Mouse (Mus musculus) kidney, postnatal 25 days (tissue): Measurements from ENCODE around the gene Slc11a2.
A peak's percentile ranks its signal among the peaks of the same experiment; 100 is the strongest.

Experiments
- DNase-seq, 2 experiments: peaks; one replicate each; pipeline ENCODE4 v3.0.0; 2021; ENCODE audit warnings: mixed read lengths in 2 of 2

Slc11a2 gene

DNA sequence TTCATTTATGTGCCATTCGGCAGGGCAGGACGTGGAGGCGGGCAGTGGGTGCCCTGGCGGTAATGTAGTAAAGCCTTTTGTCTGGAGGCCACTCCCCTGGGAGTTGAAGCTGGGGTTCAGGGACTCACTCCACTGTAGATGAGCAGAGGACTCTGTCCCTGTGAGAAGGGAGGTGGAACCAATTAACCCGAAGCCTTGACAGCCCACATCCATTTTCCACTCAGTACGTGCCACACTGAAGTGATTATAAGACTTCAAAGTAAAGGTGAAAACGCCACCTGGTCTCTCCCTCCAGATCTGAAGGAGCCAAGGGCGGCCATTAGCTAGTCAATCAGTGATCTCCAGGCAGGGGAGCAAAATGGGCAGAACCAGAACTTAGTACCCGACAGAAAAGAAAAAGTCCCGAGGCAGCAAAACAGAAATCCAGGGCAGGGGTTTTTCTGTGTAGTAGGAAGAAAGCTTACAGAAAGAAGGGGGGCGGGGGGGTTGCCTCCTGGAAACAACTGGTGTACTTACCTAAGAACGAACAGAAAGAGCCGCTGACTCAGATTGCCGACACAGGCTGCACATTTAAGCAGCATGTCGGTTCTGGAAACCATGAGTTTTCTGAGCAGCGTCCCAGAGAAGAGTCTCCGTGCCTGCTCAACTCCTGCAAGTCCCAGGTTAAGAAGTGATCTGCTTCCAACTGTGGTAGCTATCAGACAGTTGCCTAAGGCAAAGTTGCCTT is at the start of gene Slc11a2:
Gene Slc11a2 (minus strand): TSS at position 677 of the 727 bp plus-strand sequence.
- DNase-seq = peak; percentile 60 to 84

- no peak for DNase-seq
These were observed 49.1 kb upstream of the Slc11a2 start for GRCm38 (mm10) chr15:100473926-100474503.

DNA sequence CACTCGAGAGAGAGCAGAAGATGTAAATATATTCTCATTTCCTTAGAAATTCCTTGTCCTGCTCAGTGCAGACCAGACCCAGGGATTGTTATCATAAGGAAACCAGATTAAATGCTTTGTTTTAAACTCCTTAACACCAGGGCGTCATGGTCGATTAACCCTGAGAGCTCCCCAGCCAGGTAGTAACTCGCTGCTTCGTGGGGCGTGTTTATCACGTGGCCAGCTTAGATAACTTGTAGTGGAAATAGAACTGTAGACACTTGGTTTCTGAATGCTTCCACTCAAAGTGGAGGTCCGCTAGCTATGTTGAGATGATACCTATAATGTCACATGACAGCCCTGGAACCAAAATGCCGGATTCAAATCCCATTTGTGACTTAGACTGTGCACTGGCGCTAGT is 45.2 kb upstream of the Slc11a2 start:
- peak; percentile 56 to 73 for DNase-seq

GRCm38 (mm10) chr15:100469189-100469545 is 44.3 kb upstream of the Slc11a2 start:
- DNase-seq = no peak

GRCm38 (mm10) chr15:100468295-100469188 is 43.7 kb upstream of the Slc11a2 start, which contains the start of gene Letmd1:
Letmd1 (plus strand) TSS chr15:100469023.
- DNase-seq = peak; percentile 88 to 95

GRCm38 (mm10) chr15:100467738-100468137 is 42.9 kb upstream of the Slc11a2 start:
- no peak for DNase-seq

DNA sequence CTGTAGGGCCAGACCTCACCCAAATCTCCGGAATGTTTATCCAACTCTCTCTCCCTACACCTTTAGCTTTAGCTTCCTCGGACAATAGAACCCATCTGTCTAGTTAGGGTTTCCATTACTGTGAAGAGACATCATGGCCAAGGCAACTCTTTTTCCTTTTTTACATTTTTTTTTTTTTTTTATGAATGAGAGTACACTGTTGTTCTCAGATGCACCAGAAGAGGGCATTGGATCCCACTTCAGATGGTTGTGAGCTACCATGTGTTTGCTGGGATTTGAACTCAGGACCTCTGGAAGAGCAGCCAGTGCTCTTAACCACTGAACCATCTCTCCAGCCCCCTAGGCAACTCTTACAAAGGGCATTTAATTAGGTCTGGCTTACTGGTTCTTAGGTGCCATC is 40.6 kb upstream of the Slc11a2 start:
- no peak for DNase-seq

DNA sequence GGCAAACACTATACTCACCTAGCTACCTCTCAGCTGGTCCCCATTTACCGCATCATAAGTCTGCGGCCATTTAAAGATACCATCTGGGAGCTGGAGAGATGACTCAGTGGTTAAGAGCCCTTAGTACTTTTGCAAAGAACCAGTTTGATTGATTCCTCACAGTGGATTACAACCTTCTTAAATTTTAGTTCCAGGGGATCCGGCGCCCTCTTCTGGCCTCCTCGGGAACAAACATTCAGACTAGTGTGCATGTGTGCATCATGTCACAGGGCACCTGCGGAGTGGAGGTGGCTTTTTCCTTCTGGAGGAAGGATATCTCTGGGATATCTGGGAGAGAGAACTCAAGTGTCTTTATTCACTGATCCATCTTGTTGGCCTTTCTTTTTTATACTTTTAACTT is 38.8 kb upstream of the Slc11a2 start:
- DNase-seq = peak; percentile 83 to 88

DNA sequence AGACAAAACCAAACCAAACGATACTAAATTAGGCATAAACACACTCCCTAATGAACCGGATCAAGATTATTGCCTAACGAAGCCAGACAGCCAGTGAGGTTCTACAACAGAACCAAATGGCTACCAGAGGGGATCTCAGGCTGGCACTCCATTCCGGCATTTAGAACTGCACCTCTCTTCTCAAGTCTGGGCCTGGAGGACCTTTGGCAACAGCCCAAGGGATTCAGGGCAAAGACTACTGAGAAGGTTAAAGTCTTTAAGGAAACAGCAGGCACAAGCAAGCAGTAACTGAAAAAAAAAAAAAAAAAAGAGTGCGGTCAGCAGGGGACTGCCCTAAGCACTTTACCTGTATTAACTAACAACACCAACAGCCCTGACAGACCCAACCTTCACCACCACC is 37.2 kb upstream of the Slc11a2 start:
- peak; percentile 87 to 91 for DNase-seq

- DNase-seq = no peak
These were observed 36.8 kb upstream of the Slc11a2 start for GRCm38 (mm10) chr15:100461646-100462045.

- DNase-seq = peak; percentile 64 to 76
These were observed 36.1 kb upstream of the Slc11a2 start for GRCm38 (mm10) chr15:100460942-100461341.

DNA sequence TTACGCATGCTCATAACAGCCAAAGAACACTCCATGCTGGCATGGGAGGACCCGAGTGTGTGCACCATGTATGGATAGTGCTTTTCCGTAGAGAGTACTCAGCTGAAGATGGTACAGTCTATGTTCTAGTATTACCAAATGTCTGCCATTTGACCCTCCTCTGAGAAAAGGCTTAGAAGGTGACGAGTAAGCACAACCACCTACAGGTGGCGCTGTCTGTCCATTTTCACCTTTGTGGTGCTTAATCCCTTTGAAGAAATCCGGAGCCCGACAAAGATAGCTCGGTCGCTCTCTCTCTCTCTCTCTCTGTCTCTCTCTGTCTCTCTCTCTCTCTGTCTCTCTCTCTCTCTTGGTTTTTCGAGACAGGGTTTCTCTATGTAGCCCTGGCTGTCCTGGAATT is 33.2 kb upstream of the Slc11a2 start:
- peak; percentile 83 to 84 for DNase-seq

GRCm38 (mm10) chr15:100457340-100457739 is 32.5 kb upstream of the Slc11a2 start:
- peak; percentile 76 to 82 for DNase-seq

DNA sequence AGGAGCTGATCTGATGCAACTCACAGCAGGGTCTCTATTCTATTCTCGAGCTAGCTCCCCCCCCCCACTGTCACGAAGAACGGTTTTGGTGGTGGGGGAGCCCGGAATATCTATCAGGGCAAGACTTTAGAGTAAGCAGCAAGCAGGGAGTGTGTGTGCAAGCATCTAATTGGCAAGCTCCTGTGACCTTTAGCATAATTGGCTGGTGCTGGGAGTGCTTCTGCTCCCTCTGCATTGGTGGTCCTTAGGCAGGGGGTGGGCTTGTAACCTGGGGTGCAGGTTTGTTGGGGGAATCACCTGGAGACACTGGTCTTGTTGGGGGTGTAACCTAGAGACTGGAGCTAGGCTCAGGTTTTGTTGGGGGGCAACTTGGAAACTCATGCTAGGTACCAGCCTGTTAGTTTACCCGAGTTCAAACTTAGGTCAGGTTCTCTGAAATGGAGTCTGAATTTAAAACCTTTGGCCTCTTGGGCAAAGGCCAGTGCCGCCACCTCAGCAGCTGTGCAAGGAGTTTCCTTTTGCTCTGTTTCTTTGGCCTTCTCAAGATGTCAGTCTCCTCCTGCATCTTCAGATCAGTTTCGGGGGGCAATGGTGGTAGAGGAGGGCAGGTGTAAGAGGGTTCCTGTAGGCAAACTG is 31.6 kb upstream of the Slc11a2 start:
- peak; percentile 85 to 89 for DNase-seq

- DNase-seq = no peak
These were observed 27.6 kb upstream of the Slc11a2 start for GRCm38 (mm10) chr15:100452486-100452885.

- DNase-seq = peak; percentile 56 to 62
These were observed 26.4 kb upstream of the Slc11a2 start for GRCm38 (mm10) chr15:100451245-100451644.

DNA sequence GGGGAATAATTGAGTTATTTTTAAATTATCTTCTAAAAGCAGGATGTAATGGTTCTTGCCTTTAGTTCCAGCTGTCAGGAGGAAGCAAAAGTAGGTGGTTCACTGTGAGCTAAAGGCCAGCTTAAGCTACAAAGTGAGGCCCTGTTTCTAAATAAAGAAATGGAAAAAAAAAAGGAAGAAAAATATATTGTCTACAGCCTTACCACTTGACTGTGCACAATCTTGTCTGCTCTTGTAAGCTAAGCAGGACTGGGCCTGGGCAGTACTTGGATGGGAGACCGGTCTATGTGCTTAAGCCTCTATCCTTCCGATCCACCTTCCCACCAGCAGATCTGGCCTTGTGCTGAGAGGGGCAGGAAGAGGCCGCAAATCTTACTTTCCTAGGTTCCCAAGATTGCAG is 24.6 kb upstream of the Slc11a2 start:
- DNase-seq = no peak

GRCm38 (mm10) chr15:100448572-100448971 is 23.7 kb upstream of the Slc11a2 start:
- no peak for DNase-seq

GRCm38 (mm10) chr15:100446887-100447286 is 22.0 kb upstream of the Slc11a2 start:
- no peak for DNase-seq

DNA sequence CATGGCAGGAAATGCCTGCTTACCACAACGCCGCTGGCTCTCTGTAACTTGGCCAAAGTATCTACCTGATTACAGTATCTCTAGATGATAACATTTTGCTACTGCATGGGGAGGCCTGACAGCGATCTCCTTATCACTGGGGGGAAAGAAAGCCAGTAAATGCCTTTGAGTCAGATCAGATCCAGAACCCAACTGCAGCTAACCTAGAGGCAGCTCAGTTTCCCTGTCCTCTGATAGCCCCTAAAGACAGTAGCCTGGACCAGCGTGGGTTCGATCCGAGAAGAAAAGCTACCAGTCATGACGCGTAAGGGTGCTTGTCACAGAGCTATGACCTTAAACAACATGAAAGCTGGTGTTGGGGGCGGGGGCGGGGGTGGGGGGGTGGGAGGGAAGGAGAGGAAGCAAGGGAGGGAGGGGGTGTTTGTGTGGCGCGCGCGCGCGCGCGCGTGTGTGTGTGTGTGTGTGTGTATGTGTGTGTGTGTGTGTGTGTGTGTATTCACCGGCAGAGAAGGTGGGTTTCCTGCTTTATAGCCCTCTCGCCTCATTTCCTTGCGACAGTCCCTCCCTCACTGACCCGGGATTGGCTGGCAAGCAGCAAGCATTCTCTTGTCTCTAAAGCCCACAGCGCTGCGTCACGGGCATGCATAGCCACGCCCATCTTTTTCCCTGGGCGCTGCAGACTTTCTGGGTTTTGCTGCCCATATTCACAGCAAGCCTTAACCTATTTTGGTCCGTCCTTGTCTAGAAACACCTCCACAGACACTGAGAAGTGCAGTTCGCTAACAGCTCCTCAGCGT is 18.5 kb upstream of the Slc11a2 start:
- DNase-seq = peak; percentile 91 to 95

DNA sequence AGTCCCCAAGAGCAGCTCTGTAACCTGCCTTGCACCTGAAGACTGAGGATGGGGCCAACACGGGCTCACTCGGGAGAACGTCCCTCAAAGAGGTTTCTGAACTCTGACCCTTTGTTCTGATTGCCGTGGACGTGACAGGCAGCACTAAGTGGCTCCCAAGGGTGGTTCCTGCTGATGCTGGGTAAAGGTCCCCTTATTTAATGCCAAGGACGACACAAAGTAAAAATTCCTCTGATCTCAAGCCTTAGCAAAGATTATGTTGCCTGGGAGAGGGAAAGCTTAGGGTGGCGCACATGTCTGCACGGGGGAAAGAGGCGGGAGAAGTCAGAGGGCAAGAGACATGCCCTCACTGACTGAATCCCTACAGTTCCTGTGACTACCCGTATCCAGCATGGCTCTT is 11.6 kb upstream of the Slc11a2 start:
- DNase-seq = peak in 1 of 2 experiments; percentile 64

GRCm38 (mm10) chr15:100436112-100436511 is 11.2 kb upstream of the Slc11a2 start:
- no peak for DNase-seq
